Mouse (Mus musculus): Measurements from ENCODE around the gene Kcnk5. TPM values are rescaled to one million over a fixed set of nuclear protein-coding genes. Genes with fewer than 3 reads are reported as not detected.

The Kcnk5 gene
- total and polyA plus RNA-seq, 3 experiments = 9.3 to 10.9 TPM; not detected in 1

- H3K27me3 ChIP-seq (ENCODE audit: control insufficient read depth in 1 of 2, insufficient read depth in 2 of 2, low read length in 2 of 2) = no peaks in the 10 kb centered on the region; a peak in 1 of 4 replicates
- H3K9me3 ChIP-seq (replicated peaks; ENCODE audit: insufficient read depth, low read length) = no peaks in the 10 kb centered on the region
- DNase-seq (ENCODE audit: low read depth, low spot score) = no peak
- no peak for TF ChIP-seq NRF1 (IDR thresholded peaks at IDR 0.05; ENCODE audit: insufficient read depth, low read depth, low read length, poor library complexity, severe bottlenecking)
- H3K27ac ChIP-seq (ENCODE audit: control insufficient read depth, low read depth, low read length) = no peak overlapping the region
- no peak overlapping the region for H3K9ac ChIP-seq (ENCODE audit: control insufficient read depth, low read depth, low read length, poor library complexity, severe bottlenecking)
- H3K4me3 ChIP-seq (ENCODE audit: control insufficient read depth in 1 of 2, insufficient read depth in 1 of 2, low read depth in 2 of 2, low read length in 2 of 2) = no peak overlapping the region
- H3K79me2 ChIP-seq (ENCODE audit: control insufficient read depth, insufficient read depth, low read length, poor library complexity) = no peaks in the 10 kb centered on the region
- peaks cover 0 to 4% of the 10 kb centered on the region in 2 experiments; a peak in 1 of 4 replicates for H3K36me3 ChIP-seq (ENCODE audit: control insufficient read depth in 1 of 2, insufficient read depth in 2 of 2, low read length in 2 of 2)
- H3K4me1 ChIP-seq (ENCODE audit: control insufficient read depth in 1 of 2, insufficient read depth in 2 of 2, low read length in 2 of 2) = peaks cover 0 to 4% of the 10 kb centered on the region in 2 experiments; a peak in 2 of 4 replicates
Measured at GRCm38 (mm10) chr14:20193103-20193715, 11.6 kb upstream of the Kcnk5 start.

GRCm38 (mm10) chr14:20191136-20191735, 9.6 kb upstream of the Kcnk5 start:
- H3K27ac ChIP-seq (ENCODE audit: control insufficient read depth, low read depth, low read length) = no peak overlapping the region
- TF ChIP-seq TCF12 (IDR thresholded peaks at IDR 0.05; ENCODE audit: low read depth, low read length) = no peak
- no peak for TF ChIP-seq JUND (IDR thresholded peaks at IDR 0.05; ENCODE audit: low read depth, low read length)
- TF ChIP-seq NELFE (IDR thresholded peaks at IDR 0.05; ENCODE audit: low read depth, low read length) = no peak
- TF ChIP-seq POLR2AphosphoS2 (IDR thresholded peaks at IDR 0.05; ENCODE audit: low read length) = no peak
- no peak for TF ChIP-seq GABPA (IDR thresholded peaks at IDR 0.05; ENCODE audit: low read depth, low read length)
- no peak for TF ChIP-seq MYC (IDR thresholded peaks at IDR 0.05; ENCODE audit: low read depth, low read length)
- TF ChIP-seq ZNF384 (IDR thresholded peaks at IDR 0.05; ENCODE audit: low read depth, low read length) = no peak
- TF ChIP-seq EP300 (IDR thresholded peaks at IDR 0.05; ENCODE audit: low read depth in 1 of 2, low read length in 2 of 2) = peak; percentile 16 to 34; a peak in 2 of 4 replicates
- peak; percentile 60 for TF ChIP-seq GATA1 (IDR thresholded peaks at IDR 0.05; ENCODE audit: low read depth, low read length)
- no peak for TF ChIP-seq NRF1 (IDR thresholded peaks at IDR 0.05; ENCODE audit: insufficient read depth, low read depth, low read length, poor library complexity, severe bottlenecking)
- peak; percentile 42 for DNase-seq (ENCODE audit: low read depth, low spot score)

GRCm38 (mm10) chr14:20189751-20190150, 8.1 kb upstream of the Kcnk5 start:
- no peak for DNase-seq (ENCODE audit: low read depth, low spot score)
- H3K27ac ChIP-seq (ENCODE audit: control insufficient read depth, low read depth, low read length) = no peak overlapping the region
- no peak overlapping the region for H3K9ac ChIP-seq (ENCODE audit: control insufficient read depth, low read depth, low read length, poor library complexity, severe bottlenecking)
- no peak overlapping the region for H3K4me3 ChIP-seq (ENCODE audit: control insufficient read depth in 1 of 2, insufficient read depth in 1 of 2, low read depth in 2 of 2, low read length in 2 of 2)
- no peaks in the 10 kb centered on the region for H3K9me3 ChIP-seq (replicated peaks; ENCODE audit: insufficient read depth, low read length)
- peaks cover 0 to 4% of the 10 kb centered on the region in 2 experiments; a peak in 2 of 4 replicates for H3K4me1 ChIP-seq (ENCODE audit: control insufficient read depth in 1 of 2, insufficient read depth in 2 of 2, low read length in 2 of 2)
- no peaks in the 10 kb centered on the region; a peak in 1 of 4 replicates for H3K27me3 ChIP-seq (ENCODE audit: control insufficient read depth in 1 of 2, insufficient read depth in 2 of 2, low read length in 2 of 2)
- H3K36me3 ChIP-seq (ENCODE audit: control insufficient read depth in 1 of 2, insufficient read depth in 2 of 2, low read length in 2 of 2) = peaks cover 0 to 4% of the 10 kb centered on the region in 2 experiments; a peak in 1 of 4 replicates
- H3K79me2 ChIP-seq (ENCODE audit: control insufficient read depth, insufficient read depth, low read length, poor library complexity) = no peaks in the 10 kb centered on the region
- TF ChIP-seq RCOR1 (IDR thresholded peaks at IDR 0.05; ENCODE audit: low read depth, low read length) = no peak
- TF ChIP-seq USF1 (IDR thresholded peaks at IDR 0.05; ENCODE audit: low read depth, low read length) = no peak
- TF ChIP-seq MYC (IDR thresholded peaks at IDR 0.05; ENCODE audit: low read depth, low read length) = no peak
- no peak for TF ChIP-seq BHLHE40 (IDR thresholded peaks at IDR 0.05; ENCODE audit: borderline replicate concordance, low read depth, low read length)
- no peak for TF ChIP-seq CHD2 (IDR thresholded peaks at IDR 0.05; ENCODE audit: low read length)
- no peak for TF ChIP-seq JUND (IDR thresholded peaks at IDR 0.05; ENCODE audit: low read depth, low read length)
- TF ChIP-seq MAFK (IDR thresholded peaks at IDR 0.05; ENCODE audit: borderline replicate concordance, low read depth, low read length) = no peak
- no peak for TF ChIP-seq ZMIZ1 (IDR thresholded peaks at IDR 0.05; ENCODE audit: low read depth, low read length)
- no peak for TF ChIP-seq TAL1 (IDR thresholded peaks at IDR 0.05; ENCODE audit: low read length)
- TF ChIP-seq TBP (IDR thresholded peaks at IDR 0.05; ENCODE audit: low read depth, low read length) = no peak
- TF ChIP-seq RAD21 (IDR thresholded peaks at IDR 0.05; ENCODE audit: low read depth, low read length) = no peak
- no peak for TF ChIP-seq MAZ (IDR thresholded peaks at IDR 0.05; ENCODE audit: low read depth, low read length)
- no peak for TF ChIP-seq SIN3A (IDR thresholded peaks at IDR 0.05; ENCODE audit: low read length)
- TF ChIP-seq GABPA (IDR thresholded peaks at IDR 0.05; ENCODE audit: low read depth, low read length) = no peak
- no peak for TF ChIP-seq CTCF (IDR thresholded peaks at IDR 0.05 in 2 of 3, conservative IDR thresholded peaks at IDR 0.05 in 1 of 3; ENCODE audit: control insufficient read depth in 1 of 3, insufficient read depth in 1 of 3, low read depth in 2 of 3, low read length in 3 of 3, poor library complexity in 1 of 3, severe bottlenecking in 1 of 3)
- no peak for TF ChIP-seq ELF1 (IDR thresholded peaks at IDR 0.05; ENCODE audit: low read depth, low read length)
- TF ChIP-seq MYB (IDR thresholded peaks at IDR 0.05; ENCODE audit: low read depth, low read length) = no peak

More at GRCm38 (mm10) chr14:20191136-20191735, 9.6 kb upstream of the Kcnk5 start:
- Histone ChIP-seq H3K79me2 (ENCODE audit: control insufficient read depth, insufficient read depth, low read length, poor library complexity) (no peaks in the 10 kb centered on the region), H3K4me1 (ENCODE audit: control insufficient read depth in 1 of 2, insufficient read depth in 2 of 2, low read length in 2 of 2) (peaks cover 0 to 4% of the 10 kb centered on the region in 2 experiments; a peak in 2 of 4 replicates), H3K36me3 (ENCODE audit: control insufficient read depth in 1 of 2, insufficient read depth in 2 of 2, low read length in 2 of 2) (peaks cover 0 to 4% of the 10 kb centered on the region in 2 experiments; a peak in 1 of 4 replicates), H3K9me3 (replicated peaks; ENCODE audit: insufficient read depth, low read length) (no peaks in the 10 kb centered on the region), H3K27me3 (ENCODE audit: control insufficient read depth in 1 of 2, insufficient read depth in 2 of 2, low read length in 2 of 2) (no peaks in the 10 kb centered on the region; a peak in 1 of 4 replicates), H3K9ac (ENCODE audit: control insufficient read depth, low read depth, low read length, poor library complexity, severe bottlenecking) (no peak overlapping the region), H3K4me3 (ENCODE audit: control insufficient read depth in 1 of 2, insufficient read depth in 1 of 2, low read depth in 2 of 2, low read length in 2 of 2) (no peak overlapping the region)

All from MEL (cell line).